Comparison of ENCODE assay signal across 8 mouse cellular contexts in genomic region chr11:117116350-117117303, GRCm38 (mm10). TPM values are rescaled to one million over a fixed set of nuclear protein-coding genes. Genes with fewer than 3 reads are reported as not detected.
DNase-seq lines count a peak whose midpoint lies in the region; ATAC-seq and TF ChIP-seq lines count a peak whose summit lies in the region.

No protein-coding gene starts in this region.

- ATAC-seq in intestine, embryonic 16.5 days: no peak
- no peak for ATAC-seq in midbrain, embryonic 16.5 days

- no peak for TF ChIP-seq CTCF in kidney, adult 2 months (conservative IDR thresholded peaks at IDR 0.05; ENCODE audit: insufficient read depth, insufficient read length, low read depth, low read length)
- TF ChIP-seq CTCF in cortical plate, adult 2 months (IDR thresholded peaks at IDR 0.05; ENCODE audit: extremely low read depth, insufficient read depth, low read length): no peak
- TF ChIP-seq CTCF in thymus, adult 2 months (IDR thresholded peaks at IDR 0.05; ENCODE audit: borderline replicate concordance, control insufficient read depth, extremely low read depth, insufficient read depth, low read length, poor library complexity): no peak

- peak overlapping the region; percentile 43 for H3K27ac ChIP-seq in kidney, adult 2 months (ENCODE audit: insufficient read depth, low read depth, low read length)
- H3K27ac ChIP-seq in cortical plate, adult 2 months (ENCODE audit: insufficient read depth, low read length): peak overlapping the region; percentile 43
- peak overlapping the region; percentile 55 for H3K27ac ChIP-seq in intestine, embryonic 16.5 days (ENCODE audit: low read length)
- no peak overlapping the region for H3K27ac ChIP-seq in midbrain, embryonic 16.5 days (ENCODE audit: low read length)
- no peak overlapping the region for H3K27ac ChIP-seq in thymus, adult 2 months (ENCODE audit: control insufficient read depth, insufficient read depth, low read length)

- H3K4me3 ChIP-seq in kidney, adult 2 months (ENCODE audit: insufficient read depth, low read depth, low read length): peak overlapping the region; percentile 26
- H3K4me3 ChIP-seq in cortical plate, adult 2 months (ENCODE audit: insufficient read depth, low read length): peak overlapping the region; percentile 88
- H3K4me3 ChIP-seq in intestine, embryonic 16.5 days (ENCODE audit: low read length): peak overlapping the region; percentile 84
- H3K4me3 ChIP-seq in midbrain, embryonic 16.5 days (ENCODE audit: low read depth, low read length): peak overlapping the region; percentile 92
- no peak overlapping the region for H3K4me3 ChIP-seq in thymus, adult 2 months (ENCODE audit: control insufficient read depth, insufficient read depth, low read length)

- H3K4me2 ChIP-seq in intestine, embryonic 16.5 days (ENCODE audit: low read depth, low read length): peak overlapping the region; percentile 93
- peak overlapping the region; percentile 86 for H3K4me2 ChIP-seq in midbrain, embryonic 16.5 days (ENCODE audit: low read length)

- H3K9me3 ChIP-seq in intestine, embryonic 16.5 days (ENCODE audit: control insufficient read depth, low read length): no peaks in the 10 kb centered on the region
- no peaks in the 10 kb centered on the region for H3K9me3 ChIP-seq in midbrain, embryonic 16.5 days (replicated peaks; ENCODE audit: control insufficient read depth, low read length, poor library complexity, severe bottlenecking)

- H3K9ac ChIP-seq in intestine, embryonic 16.5 days (ENCODE audit: low read depth, low read length): peak overlapping the region; percentile 60
- peak overlapping the region; percentile 92; the same call in 1 of the 2 replicates for H3K9ac ChIP-seq in midbrain, embryonic 16.5 days (ENCODE audit: low read depth, low read length)

- no peak for TF ChIP-seq POLR2A in kidney, adult 2 months (IDR thresholded peaks at IDR 0.05; ENCODE audit: low read depth, low read length)
- TF ChIP-seq POLR2A in cortical plate, adult 2 months (IDR thresholded peaks at IDR 0.05; ENCODE audit: extremely low read depth, insufficient read depth, low read length): no peak
- TF ChIP-seq POLR2A in thymus, adult 2 months (IDR thresholded peaks at IDR 0.05; ENCODE audit: control insufficient read depth, extremely low read depth, insufficient read depth, low read length, poor library complexity): no peak

- WGBS in kidney, adult 2 months: 38% methylated on average over 18 of the region's 18 CpGs
- WGBS in intestine, embryonic 16.5 days: 31% methylated on average over 18 of the region's 18 CpGs
- WGBS in midbrain, embryonic 16.5 days: 52% methylated on average over 18 of the region's 18 CpGs
- 88% methylated on average over 18 of the region's 18 CpGs for WGBS in thymus, adult 2 months

- H3K27me3 ChIP-seq in kidney, adult 2 months (replicated peaks; ENCODE audit: control insufficient read depth, insufficient read depth, low read length): no peaks in the 10 kb centered on the region
- peaks cover 10% of the 10 kb centered on the region; the same call in 1 of the 2 replicates for H3K27me3 ChIP-seq in intestine, embryonic 16.5 days (replicated peaks; ENCODE audit: control insufficient read depth, insufficient read depth, low read length)
- no peaks in the 10 kb centered on the region for H3K27me3 ChIP-seq in midbrain, embryonic 16.5 days (ENCODE audit: control insufficient read depth, insufficient read depth, low read depth, low read length)
- no peaks in the 10 kb centered on the region for H3K27me3 ChIP-seq in thymus, adult 2 months (ENCODE audit: control insufficient read depth, insufficient read depth, low read length)

- no peaks in the 10 kb centered on the region for H3K36me3 ChIP-seq in kidney, adult 2 months (ENCODE audit: control insufficient read depth, insufficient read depth, low read length)
- H3K36me3 ChIP-seq in intestine, embryonic 16.5 days (ENCODE audit: control insufficient read depth, insufficient read depth, low read length): no peaks in the 10 kb centered on the region
- no peaks in the 10 kb centered on the region for H3K36me3 ChIP-seq in midbrain, embryonic 16.5 days (ENCODE audit: control insufficient read depth, insufficient read depth, low read length)
- H3K36me3 ChIP-seq in thymus, adult 2 months (ENCODE audit: control insufficient read depth, insufficient read depth, low read length): no peaks in the 10 kb centered on the region

- H3K4me1 ChIP-seq in kidney, adult 2 months (ENCODE audit: control insufficient read depth, insufficient read depth, low read length): peaks cover 28% of the 10 kb centered on the region
- H3K4me1 ChIP-seq in cortical plate, adult 2 months (ENCODE audit: control insufficient read depth, insufficient read depth, low read length): peaks cover 22% of the 10 kb centered on the region
- peaks cover 50% of the 10 kb centered on the region for H3K4me1 ChIP-seq in intestine, embryonic 16.5 days (ENCODE audit: control insufficient read depth, insufficient read depth, low read length)
- H3K4me1 ChIP-seq in midbrain, embryonic 16.5 days (ENCODE audit: control insufficient read depth, insufficient read depth, low read length): peaks cover 55% of the 10 kb centered on the region
- peaks cover 51% of the 10 kb centered on the region for H3K4me1 ChIP-seq in thymus, adult 2 months (replicated peaks; ENCODE audit: control insufficient read depth, insufficient read depth, low read length)

- DNase-seq in kidney, adult 2 months: peak; percentile 33
- no peak for DNase-seq in kidney, postnatal 36 days
- no peak for DNase-seq in urinary bladder, postnatal 36 days (ENCODE audit: low spot score in 2 of 2)
- DNase-seq in thymus, adult 18-20 months: no peak
- no peak for DNase-seq in thymus, adult 2 months

RNA-seq across cellular contexts. Expression of gene Sec14l1, which starts 1.7 kb away (rescaled TPM):
- polyA plus RNA-seq in kidney, adult 2 months (2012; rRNA removed): 49.1 and 52.2 TPM in 2 replicates
- 190 and 191 TPM in 2 replicates for polyA plus RNA-seq in cortical plate, adult 2 months (2012; rRNA removed)
- 28.5 and 29.5 TPM in 2 replicates for polyA plus RNA-seq in intestine, embryonic 16.5 days (2015; fragmentation: Nextera tagmentation; extraction: Ambion mirVana)
- 60.7 and 63.4 TPM in 2 replicates for polyA plus RNA-seq in midbrain, embryonic 16.5 days (2015; fragmentation: Nextera tagmentation; extraction: Ambion mirVana)
- polyA plus RNA-seq in thymus, adult 2 months (2012; rRNA removed): 75.6 and 84.8 TPM in 2 replicates

Comparison
In these comparisons a context has a peak if more than half of its experiments do, and no peak if none do; other contexts are left out.
1. H3K27ac ChIP-seq: peak in kidney, adult 2 months (single experiment), cortical plate, adult 2 months (single experiment) and intestine, embryonic 16.5 days (single experiment); none in midbrain, embryonic 16.5 days (single experiment) and thymus, adult 2 months (single experiment).